In the genomic region with DNA sequence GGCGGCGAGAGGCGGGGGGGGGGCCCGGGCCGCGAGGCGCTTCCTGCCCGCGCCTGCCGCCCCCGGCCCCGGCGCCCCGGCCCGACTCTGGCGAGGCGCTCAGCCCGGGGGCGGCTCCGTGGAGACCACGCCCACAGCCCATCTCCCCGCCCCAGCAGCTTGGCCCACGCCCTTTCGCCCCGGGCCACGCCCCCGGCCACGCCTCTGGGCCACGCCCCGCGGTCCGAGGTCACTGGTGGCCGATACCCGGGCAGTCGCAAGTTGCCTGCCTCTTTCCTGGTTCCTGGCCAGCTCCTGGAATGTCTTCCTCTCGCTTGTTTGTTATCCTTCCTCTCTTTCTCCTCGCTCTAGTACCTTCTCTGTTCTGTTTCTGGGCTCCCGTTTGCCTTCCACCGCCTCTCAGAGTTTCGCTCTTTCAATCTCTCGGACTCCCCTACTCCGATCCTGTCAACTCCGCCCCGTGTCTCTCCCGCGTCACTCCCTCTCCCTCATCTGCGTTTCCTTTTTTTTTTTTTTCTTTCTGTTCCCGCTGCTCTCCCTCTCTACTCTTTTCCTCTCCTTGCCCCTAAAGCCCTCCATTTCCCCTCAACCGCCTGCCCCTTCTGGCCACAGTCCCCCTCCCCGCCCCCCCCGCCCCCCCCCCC, we compare ENCODE assay signal across 8 mouse cellular contexts. TPM values are rescaled to one million over a fixed set of nuclear protein-coding genes. Genes with fewer than 3 reads are reported as not detected.
DNase-seq lines count a peak whose midpoint lies in the region; ATAC-seq and TF ChIP-seq lines count a peak whose summit lies in the region.

Gene Plxnd1 (minus strand): TSS at position 129 of the 644 bp plus-strand sequence.

- peaks cover 2% of the 10 kb centered on the region; the same call in 1 of the 2 replicates for H3K79me2 ChIP-seq in MEL (ENCODE audit: control insufficient read depth, insufficient read depth, low read length, poor library complexity)

- H3K4me3 ChIP-seq in MEL (ENCODE audit: control insufficient read depth in 1 of 2, insufficient read depth in 1 of 2, low read depth in 2 of 2, low read length in 2 of 2) = peak within 1 kb of the TSS; percentile 87 to 100
- H3K4me3 ChIP-seq in cerebellum, adult 2 months (replicated peaks; ENCODE audit: insufficient read depth, low read depth, low read length) = peak within 1 kb of the TSS; percentile 62
- peak within 1 kb of the TSS; percentile 62 for H3K4me3 ChIP-seq in forebrain, postnatal 0 days (ENCODE audit: low read depth, low read length)
- peak within 1 kb of the TSS; percentile 72 for H3K4me3 ChIP-seq in lung, adult 2 months (replicated peaks; ENCODE audit: extremely low read depth, low read depth, low read length)
- H3K4me3 ChIP-seq in neural tube, embryonic 15.5 days (replicated peaks) = peak within 1 kb of the TSS; percentile 54

- no peak for TF ChIP-seq POLR2A in MEL (IDR thresholded peaks at IDR 0.05; ENCODE audit: control insufficient read depth in 1 of 2, insufficient read depth in 1 of 2, low read depth in 1 of 2, low read length in 2 of 2, poor library complexity in 1 of 2)
- no peak for TF ChIP-seq POLR2A in cerebellum, adult 2 months (IDR thresholded peaks at IDR 0.05; ENCODE audit: borderline replicate concordance, insufficient read depth, low read length)
- TF ChIP-seq POLR2A in lung, adult 2 months (IDR thresholded peaks at IDR 0.05; ENCODE audit: borderline replicate concordance, extremely low read depth, low read depth, low read length) = peak; percentile 89; the same call in 1 of the 2 replicates

- TF ChIP-seq RAD21 in MEL (IDR thresholded peaks at IDR 0.05; ENCODE audit: low read depth, low read length) = no peak

- intact Hi-C loops in heart, postnatal 36 days (cut with DNase I) = loop anchor here (2.0 kb wide), 1 partner anchor 32 kb away; no protein-coding TSS in a partner anchor

- peaks cover 0 to 7% of the 10 kb centered on the region in 2 experiments; a peak in 2 of 4 replicates for H3K36me3 ChIP-seq in MEL (ENCODE audit: control insufficient read depth in 1 of 2, insufficient read depth in 2 of 2, low read length in 2 of 2)
- no peaks in the 10 kb centered on the region for H3K36me3 ChIP-seq in forebrain, postnatal 0 days (ENCODE audit: insufficient read depth)
- H3K36me3 ChIP-seq in neural tube, embryonic 15.5 days = no peaks in the 10 kb centered on the region

- H3K4me1 ChIP-seq in MEL (ENCODE audit: control insufficient read depth in 1 of 2, insufficient read depth in 2 of 2, low read length in 2 of 2) = peaks cover 3 to 20% of the 10 kb centered on the region in 2 experiments
- peaks cover 9% of the 10 kb centered on the region for H3K4me1 ChIP-seq in cerebellum, adult 2 months (ENCODE audit: control insufficient read depth, insufficient read depth, low read length)
- H3K4me1 ChIP-seq in forebrain, postnatal 0 days (ENCODE audit: insufficient read depth) = peaks cover 9% of the 10 kb centered on the region
- H3K4me1 ChIP-seq in lung, adult 2 months (ENCODE audit: control insufficient read depth, insufficient read depth, low read length) = peaks cover 27% of the 10 kb centered on the region
- H3K4me1 ChIP-seq in neural tube, embryonic 15.5 days = peaks cover 33% of the 10 kb centered on the region

- H3K4me2 ChIP-seq in forebrain, postnatal 0 days (ENCODE audit: low read depth) = peak within 1 kb of the TSS; percentile 94
- H3K4me2 ChIP-seq in neural tube, embryonic 15.5 days = peak within 1 kb of the TSS; percentile 90

- H3K9ac ChIP-seq in MEL (ENCODE audit: control insufficient read depth, low read depth, low read length, poor library complexity, severe bottlenecking) = peak within 1 kb of the TSS; percentile 79
- H3K9ac ChIP-seq in forebrain, postnatal 0 days = peak within 1 kb of the TSS; percentile 58
- H3K9ac ChIP-seq in neural tube, embryonic 15.5 days (replicated peaks) = peak within 1 kb of the TSS; percentile 47

- peak within 1 kb of the TSS; percentile 36 for H3K27ac ChIP-seq in MEL (ENCODE audit: control insufficient read depth, low read depth, low read length)
- H3K27ac ChIP-seq in cerebellum, adult 2 months (ENCODE audit: insufficient read depth, low read length) = no peak within 1 kb of the TSS
- H3K27ac ChIP-seq in forebrain, postnatal 0 days (ENCODE audit: low read depth, low read length) = peak within 1 kb of the TSS; percentile 50
- H3K27ac ChIP-seq in neural tube, embryonic 15.5 days (replicated peaks) = peak within 1 kb of the TSS; percentile 58

- 2% methylated on average over 41 of the region's 51 CpGs for WGBS in cerebellum, adult 2 months
- WGBS in forebrain, postnatal 0 days = 4% methylated on average over 46 of the region's 51 CpGs
- WGBS in lung, adult 2 months = 1% methylated on average over 48 of the region's 51 CpGs
- under 1% methylated on average over 27 of the region's 51 CpGs for WGBS in neural tube, embryonic 15.5 days

- no peak for TF ChIP-seq CTCF in MEL (IDR thresholded peaks at IDR 0.05 in 2 of 3, conservative IDR thresholded peaks at IDR 0.05 in 1 of 3; ENCODE audit: control insufficient read depth in 1 of 3, insufficient read depth in 1 of 3, low read depth in 2 of 3, low read length in 3 of 3, poor library complexity in 1 of 3, severe bottlenecking in 1 of 3)
- TF ChIP-seq CTCF in cerebellum, adult 2 months (IDR thresholded peaks at IDR 0.05; ENCODE audit: borderline replicate concordance, insufficient read depth, low read depth, low read length) = no peak
- no peak for TF ChIP-seq CTCF in forebrain, postnatal 0 days (IDR thresholded peaks at IDR 0.05; ENCODE audit: low read depth)
- TF ChIP-seq CTCF in lung, adult 2 months (IDR thresholded peaks at IDR 0.05; ENCODE audit: insufficient read depth, low read length) = no peak

- DNase-seq in MEL (ENCODE audit: low read depth, low spot score) = peak; percentile 91
- peak; percentile 77 to 82 for DNase-seq in cerebellum, adult 2 months
- peak; percentile 72 for DNase-seq in forebrain, postnatal 0 days
- DNase-seq in heart, postnatal 36 days = peak; percentile 99
- peak; percentile 70 to 80 for DNase-seq in layer of hippocampus, adult 18-20 months (ENCODE audit: low spot score in 2 of 2)
- DNase-seq in lung, adult 2 months = peak; percentile 97
- DNase-seq in testis, postnatal 10 days (ENCODE audit: low spot score) = peak; percentile 97

- H3K27me3 ChIP-seq in MEL (ENCODE audit: control insufficient read depth in 1 of 2, insufficient read depth in 2 of 2, low read length in 2 of 2) = no peaks in the 10 kb centered on the region
- H3K27me3 ChIP-seq in cerebellum, adult 2 months (ENCODE audit: control insufficient read depth, insufficient read depth, low read length) = no peaks in the 10 kb centered on the region
- peaks cover 18% of the 10 kb centered on the region for H3K27me3 ChIP-seq in forebrain, postnatal 0 days (ENCODE audit: insufficient read depth, low read length)
- peaks cover 51% of the 10 kb centered on the region for H3K27me3 ChIP-seq in neural tube, embryonic 15.5 days (replicated peaks)

- H3K9me3 ChIP-seq in MEL (replicated peaks; ENCODE audit: insufficient read depth, low read length) = no peaks in the 10 kb centered on the region
- H3K9me3 ChIP-seq in forebrain, postnatal 0 days (ENCODE audit: low read length) = no peaks in the 10 kb centered on the region
- no peaks in the 10 kb centered on the region for H3K9me3 ChIP-seq in neural tube, embryonic 15.5 days (replicated peaks)

- ATAC-seq in forebrain, postnatal 0 days = peak; percentile 56
- peak; percentile 50 for ATAC-seq in neural tube, embryonic 15.5 days (ENCODE audit: low FRiP score)

- no peak for TF ChIP-seq EP300 in MEL (IDR thresholded peaks at IDR 0.05; ENCODE audit: low read depth in 1 of 2, low read length in 2 of 2)

TF ChIP-seq in MEL, 35 proteins besides CTCF, POLR2A, EP300 and RAD21:
- TF ChIP-seq MAZ (IDR thresholded peaks at IDR 0.05; ENCODE audit: low read depth, low read length) = 0 out of 2 replicates have a peak, but pooled peaks have one; percentile 19
- no peak for TF ChIP-seq MEF2A (IDR thresholded peaks at IDR 0.05; ENCODE audit: extremely low read depth, insufficient replicate concordance, low read depth, low read length, poor library complexity, severe bottlenecking)
- peak; percentile 43 for TF ChIP-seq NELFE (IDR thresholded peaks at IDR 0.05; ENCODE audit: low read depth, low read length)
- TF ChIP-seq ZNF384 (IDR thresholded peaks at IDR 0.05; ENCODE audit: low read depth, low read length) = peak; percentile 91
- 0 out of 2 replicates have a peak, but pooled peaks have one; percentile 38 for TF ChIP-seq SIN3A (IDR thresholded peaks at IDR 0.05; ENCODE audit: low read length)
- TF ChIP-seq GABPA (IDR thresholded peaks at IDR 0.05; ENCODE audit: low read depth, low read length) = no peak
- TF ChIP-seq TCF12 (IDR thresholded peaks at IDR 0.05; ENCODE audit: low read depth, low read length) = 0 out of 2 replicates have a peak, but pooled peaks have one; percentile 18
TF ChIP-seq in MEL: peak in this region for 5.

RNA-seq across cellular contexts. Expression of gene Plxnd1, which starts in this region (rescaled TPM):
- 4.8 and 6.6 TPM in 2 replicates for total RNA-seq in MEL (2012; rRNA removed)
- polyA plus RNA-seq in MEL (2012; ENCODE audit: insufficient read depth in 1 of 2, insufficient read length in 2 of 2, low read depth in 1 of 2, low replicate concordance in 2 of 2, missing spikeins in 1 of 2) = 10 to 100 TPM in 1 of 2 experiments, not detected in 1; 19.2 TPM
- 24.2 and 29.4 TPM in 2 replicates for polyA plus RNA-seq in cerebellum, adult 2 months (2012; rRNA removed)
- 44.1 and 63.3 TPM in 2 replicates for total RNA-seq in forebrain, postnatal 0 days (2014; rRNA removed)
- polyA plus RNA-seq in forebrain, postnatal 0 days (2015; fragmentation: Nextera tagmentation; extraction: Ambion mirVana) = 16.9 and 17.6 TPM in 2 replicates
- 10 to 100 TPM; 69.9 to 74.6 TPM for total RNA-seq in heart, postnatal 36 days (2021)
- total RNA-seq in layer of hippocampus, adult 18-20 months (2021) = 10 to 100 TPM; 22.0 to 23.0 TPM
- polyA plus RNA-seq in lung, adult 2 months (2012; rRNA removed) = 146 and 185 TPM in 2 replicates
- polyA plus RNA-seq in neural tube, embryonic 15.5 days (2015; fragmentation: Nextera tagmentation; extraction: Ambion mirVana) = 8.8 and 9.8 TPM in 2 replicates
